Mouse (Mus musculus): ENCODE results near the gene Camkv. TPM values are rescaled to one million over a fixed set of nuclear protein-coding genes. Genes with fewer than 3 reads are reported as not detected.

Gene Camkv
- polyA plus RNA-seq, 2 experiments, result 3.5 to 14.2 TPM

DNA sequence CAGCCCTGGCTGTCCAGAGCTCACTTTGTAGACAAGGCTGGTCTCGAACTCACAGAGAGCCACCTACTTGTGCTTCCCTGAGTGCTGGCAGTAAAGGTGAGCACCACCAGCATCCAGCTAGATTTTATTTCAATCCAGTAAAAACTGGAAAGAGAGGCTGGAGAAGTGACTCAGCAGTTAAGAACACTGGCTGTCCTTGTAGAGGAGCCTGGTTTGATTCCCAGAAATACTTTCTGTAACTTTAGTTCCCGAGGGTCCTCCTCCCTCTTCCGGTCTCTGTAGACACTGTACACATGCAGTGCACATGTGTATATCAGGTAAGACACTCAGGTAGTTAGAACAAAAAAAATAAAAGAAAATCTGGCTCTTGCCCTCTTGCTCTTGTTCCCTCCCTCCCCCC lies 52.5 kb downstream of the Camkv start:
- Histone ChIP-seq H3K27ac (replicated peaks; ENCODE audit: low read depth, low read length) (0 out of 2 replicates have a peak overlapping the region, but pooled peaks have one; percentile 5), H3K9me3 (ENCODE audit: control insufficient read depth, low read length) (no peaks in the 10 kb centered on the region), H3K9ac (ENCODE audit: low read depth, low read length, severe bottlenecking) (no peak overlapping the region), H3K36me3 (ENCODE audit: control insufficient read depth, insufficient read depth, low read length) (peaks cover 11% of the 10 kb centered on the region), H3K4me3 (replicated peaks; ENCODE audit: low read length) (no peak overlapping the region), H3K4me2 (replicated peaks; ENCODE audit: low read depth, low read length, severe bottlenecking) (no peak overlapping the region), H3K4me1 (ENCODE audit: control insufficient read depth, insufficient read depth, low read length) (peaks cover 18% of the 10 kb centered on the region), H3K27me3 (ENCODE audit: control insufficient read depth, insufficient read depth, low read length) (no peaks in the 10 kb centered on the region)
- ATAC-seq (ENCODE audit: low FRiP score, low read depth) (no peak), DNase-seq (ENCODE audit: low spot score) (peak; percentile 38)
- TF ChIP-seq POLR2A (IDR thresholded peaks at IDR 0.05; ENCODE audit: borderline replicate concordance, extremely low read depth, insufficient read depth, insufficient read length), result no peak
- 45% methylated on average over 3 of the region's 3 CpGs for WGBS

DNA sequence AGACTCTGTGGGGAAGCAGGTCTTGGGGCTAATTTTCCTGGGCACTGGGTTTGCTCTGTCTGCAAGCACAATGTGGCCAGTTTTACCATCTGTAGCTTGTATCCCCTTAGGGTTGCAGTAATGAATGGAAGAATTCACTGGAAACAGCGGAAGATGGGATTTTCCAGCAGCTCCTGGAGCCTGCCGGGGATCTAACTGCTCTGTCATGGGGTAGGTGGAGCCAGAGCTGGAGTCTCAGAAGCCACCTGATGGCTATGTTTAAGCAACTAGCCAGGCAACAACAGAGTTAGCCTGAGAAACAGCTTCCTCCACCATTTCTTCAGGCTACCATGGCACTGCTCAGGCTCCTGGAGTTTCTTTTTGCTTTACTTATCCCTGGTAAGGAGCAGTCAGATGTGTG lies 56.7 kb downstream of the Camkv start, which contains the start of gene Cdhr4:
TSS of gene Cdhr4 (plus strand) at position 301 of the 400 bp plus-strand sequence.
- TF ChIP-seq POLR2A (IDR thresholded peaks at IDR 0.05; ENCODE audit: borderline replicate concordance, extremely low read depth, insufficient read depth, insufficient read length), result no peak
- Histone ChIP-seq H3K27me3 (ENCODE audit: control insufficient read depth, insufficient read depth, low read length) (no peaks in the 10 kb centered on the region), H3K4me3 (replicated peaks; ENCODE audit: low read length) (no peak within 1 kb of the TSS), H3K27ac (replicated peaks; ENCODE audit: low read depth, low read length) (peak within 1 kb of the TSS; percentile 48; the same call in 1 of the 2 replicates), H3K36me3 (ENCODE audit: control insufficient read depth, insufficient read depth, low read length) (no peaks in the 10 kb centered on the region), H3K9me3 (ENCODE audit: control insufficient read depth, low read length) (no peaks in the 10 kb centered on the region), H3K4me1 (ENCODE audit: control insufficient read depth, insufficient read depth, low read length) (peaks cover 5% of the 10 kb centered on the region; the same call in 1 of the 2 replicates), H3K4me2 (replicated peaks; ENCODE audit: low read depth, low read length, severe bottlenecking) (no peak within 1 kb of the TSS), H3K9ac (ENCODE audit: low read depth, low read length, severe bottlenecking) (no peak within 1 kb of the TSS)
- WGBS, result 24% methylated on average over 2 of the region's 2 CpGs
- ATAC-seq (ENCODE audit: low FRiP score, low read depth) (no peak), DNase-seq (ENCODE audit: low spot score) (peak; percentile 27)

DNA sequence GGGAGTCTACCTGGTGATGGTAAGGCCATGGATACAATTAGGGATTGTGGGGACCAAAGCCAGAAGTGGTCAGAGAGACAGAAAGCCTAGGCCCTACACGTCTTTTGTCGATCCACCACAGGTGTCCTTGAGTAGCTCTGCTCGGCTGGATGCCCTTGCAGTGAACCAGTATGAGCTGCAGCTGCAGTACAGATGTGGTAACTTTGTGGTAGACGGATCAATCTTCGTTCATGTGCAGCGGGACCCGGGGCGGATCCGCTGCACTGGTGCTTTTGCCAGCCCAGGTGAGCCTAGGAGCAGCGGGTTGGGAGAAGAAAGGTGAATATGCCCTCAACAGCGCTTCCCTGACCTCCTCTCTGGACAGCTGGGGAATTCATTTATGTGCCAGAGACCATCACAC lies 57.5 kb downstream of the Camkv start:
- ATAC-seq (ENCODE audit: low FRiP score, low read depth) (no peak), DNase-seq (ENCODE audit: low spot score) (no peak)
- TF ChIP-seq POLR2A (IDR thresholded peaks at IDR 0.05; ENCODE audit: borderline replicate concordance, extremely low read depth, insufficient read depth, insufficient read length), result no peak
- Histone ChIP-seq H3K36me3 (ENCODE audit: control insufficient read depth, insufficient read depth, low read length) (no peaks in the 10 kb centered on the region), H3K4me3 (replicated peaks; ENCODE audit: low read length) (no peak overlapping the region), H3K9ac (ENCODE audit: low read depth, low read length, severe bottlenecking) (no peak overlapping the region), H3K27ac (replicated peaks; ENCODE audit: low read depth, low read length) (no peak overlapping the region), H3K27me3 (ENCODE audit: control insufficient read depth, insufficient read depth, low read length) (no peaks in the 10 kb centered on the region), H3K9me3 (ENCODE audit: control insufficient read depth, low read length) (no peaks in the 10 kb centered on the region), H3K4me1 (ENCODE audit: control insufficient read depth, insufficient read depth, low read length) (0 out of 2 replicates have a peak, but pooled peaks cover 1% of the 10 kb centered on the region), H3K4me2 (replicated peaks; ENCODE audit: low read depth, low read length, severe bottlenecking) (no peak overlapping the region)
- 84% methylated on average over 11 of the region's 11 CpGs for WGBS

DNA sequence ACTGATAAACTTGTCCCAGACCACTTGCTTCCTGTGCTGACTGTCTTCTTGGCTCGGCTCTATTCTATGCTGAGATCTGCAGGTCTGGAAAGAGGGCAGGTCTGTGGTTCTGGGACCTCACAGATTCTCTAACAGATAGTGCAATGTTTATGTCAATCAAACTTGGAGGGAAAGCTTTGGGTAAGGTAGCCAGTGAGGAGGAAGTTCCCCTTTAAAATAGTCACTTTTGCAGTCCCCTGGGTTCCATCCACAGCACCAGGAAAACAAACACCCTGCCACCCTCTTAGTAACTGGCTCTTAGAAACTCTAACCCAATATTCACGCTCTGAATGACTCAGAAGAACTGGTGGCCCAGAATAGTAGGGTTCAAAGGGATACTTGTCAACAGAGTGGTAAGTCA lies 59.0 kb downstream of the Camkv start:
- H3K27ac ChIP-seq (replicated peaks; ENCODE audit: low read depth, low read length), result no peak overlapping the region
- H3K4me2 ChIP-seq (replicated peaks; ENCODE audit: low read depth, low read length, severe bottlenecking), result no peak overlapping the region
- no peaks in the 10 kb centered on the region for H3K27me3 ChIP-seq (ENCODE audit: control insufficient read depth, insufficient read depth, low read length)
- WGBS, result 53% methylated on average over 2 of the region's 2 CpGs
- H3K4me3 ChIP-seq (replicated peaks; ENCODE audit: low read length), result no peak overlapping the region
- TF ChIP-seq POLR2A (IDR thresholded peaks at IDR 0.05; ENCODE audit: borderline replicate concordance, extremely low read depth, insufficient read depth, insufficient read length), result no peak
- DNase-seq (ENCODE audit: low spot score) (no peak), ATAC-seq (ENCODE audit: low FRiP score, low read depth) (no peak)
- no peak overlapping the region for H3K9ac ChIP-seq (ENCODE audit: low read depth, low read length, severe bottlenecking)
- H3K9me3 ChIP-seq (ENCODE audit: control insufficient read depth, low read length), result no peaks in the 10 kb centered on the region
- no peaks in the 10 kb centered on the region for H3K4me1 ChIP-seq (ENCODE audit: control insufficient read depth, insufficient read depth, low read length)
- H3K36me3 ChIP-seq (ENCODE audit: control insufficient read depth, insufficient read depth, low read length), result no peaks in the 10 kb centered on the region

DNA sequence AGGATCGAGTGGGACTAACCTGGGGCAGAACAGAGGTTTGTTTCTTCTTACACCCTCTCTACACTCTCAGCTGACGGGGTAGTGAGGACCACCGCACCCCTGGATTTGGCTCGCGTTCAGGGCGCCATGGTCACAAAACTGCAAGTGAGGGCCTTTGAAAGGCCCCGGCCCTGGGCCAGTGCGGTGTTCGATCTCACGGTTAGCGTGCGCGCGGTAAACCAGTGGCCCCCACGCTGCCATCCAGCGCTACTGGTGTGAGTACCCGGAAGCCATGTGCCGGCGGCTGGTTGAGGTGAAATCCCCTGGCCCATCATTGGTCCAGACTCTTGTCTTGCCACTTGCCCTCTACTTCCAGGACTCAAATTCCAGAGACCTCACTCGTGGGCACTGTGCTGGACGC lies 60.0 kb downstream of the Camkv start:
- no peak for DNase-seq (ENCODE audit: low spot score)
- no peaks in the 10 kb centered on the region for H3K4me1 ChIP-seq (ENCODE audit: control insufficient read depth, insufficient read depth, low read length)
- no peak for ATAC-seq (ENCODE audit: low FRiP score, low read depth)

DNA sequence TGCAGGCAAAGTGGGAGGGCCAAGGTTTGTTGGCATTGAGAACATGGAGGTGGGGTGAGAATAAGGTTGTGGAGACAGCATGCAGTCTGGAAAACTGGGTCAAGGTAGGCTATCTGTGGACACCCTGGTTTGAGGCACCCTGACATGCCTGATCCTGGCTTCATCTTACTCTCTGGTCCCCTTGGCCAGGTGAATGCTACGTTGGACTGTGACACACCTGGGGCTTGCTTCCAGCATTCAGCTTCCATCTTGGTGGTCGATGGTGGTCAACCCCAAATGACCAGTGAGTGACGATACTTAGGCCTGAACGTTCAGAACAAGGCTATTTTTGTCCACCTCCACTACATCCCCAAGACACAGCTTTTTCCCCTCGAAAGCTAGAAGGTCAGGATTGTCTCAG lies 60.6 kb downstream of the Camkv start, which contains the start of gene Gm20662:
TSS of gene Gm20662 (plus strand) at position 301 of the 400 bp plus-strand sequence.
- H3K4me3 ChIP-seq (replicated peaks; ENCODE audit: low read length), result no peak within 1 kb of the TSS
- H3K27me3 ChIP-seq (ENCODE audit: control insufficient read depth, insufficient read depth, low read length), result no peaks in the 10 kb centered on the region
- no peak within 1 kb of the TSS for H3K4me2 ChIP-seq (replicated peaks; ENCODE audit: low read depth, low read length, severe bottlenecking)
- no peak for TF ChIP-seq POLR2A (IDR thresholded peaks at IDR 0.05; ENCODE audit: borderline replicate concordance, extremely low read depth, insufficient read depth, insufficient read length)
- DNase-seq (ENCODE audit: low spot score) (no peak), ATAC-seq (ENCODE audit: low FRiP score, low read depth) (no peak)
- no peak within 1 kb of the TSS for H3K9ac ChIP-seq (ENCODE audit: low read depth, low read length, severe bottlenecking)
- H3K4me1 ChIP-seq (ENCODE audit: control insufficient read depth, insufficient read depth, low read length), result no peaks in the 10 kb centered on the region
- no peaks in the 10 kb centered on the region for H3K36me3 ChIP-seq (ENCODE audit: control insufficient read depth, insufficient read depth, low read length)
- H3K9me3 ChIP-seq (ENCODE audit: control insufficient read depth, low read length), result no peaks in the 10 kb centered on the region
- 93% methylated on average over 5 of the region's 5 CpGs for WGBS
- H3K27ac ChIP-seq (replicated peaks; ENCODE audit: low read depth, low read length), result no peak within 1 kb of the TSS

More for the DNA sequence above, 60.0 kb downstream of the Camkv start:
- H3K9ac ChIP-seq (ENCODE audit: low read depth, low read length, severe bottlenecking), result no peak overlapping the region
- 91% methylated on average over 21 of the region's 21 CpGs for WGBS
- no peak overlapping the region for H3K4me3 ChIP-seq (replicated peaks; ENCODE audit: low read length)
- H3K4me2 ChIP-seq (replicated peaks; ENCODE audit: low read depth, low read length, severe bottlenecking), result no peak overlapping the region
- no peak for TF ChIP-seq POLR2A (IDR thresholded peaks at IDR 0.05; ENCODE audit: borderline replicate concordance, extremely low read depth, insufficient read depth, insufficient read length)
- H3K27ac ChIP-seq (replicated peaks; ENCODE audit: low read depth, low read length), result no peak overlapping the region
- no peaks in the 10 kb centered on the region for H3K27me3 ChIP-seq (ENCODE audit: control insufficient read depth, insufficient read depth, low read length)
- H3K9me3 ChIP-seq (ENCODE audit: control insufficient read depth, low read length), result no peaks in the 10 kb centered on the region
- no peaks in the 10 kb centered on the region for H3K36me3 ChIP-seq (ENCODE audit: control insufficient read depth, insufficient read depth, low read length)

Other genes with a start within 250 kb of the Camkv start
- gene Sema3f, start 225.2 kb upstream of the Camkv start, polyA plus RNA-seq (2012; rRNA removed), result 228 and 332 TPM in 2 replicates
- 48.8 and 55.6 TPM in 2 replicates for gene Sema3f, start 225.2 kb upstream of the Camkv start, polyA plus RNA-seq (2014; fragmentation: Nextera tagmentation; extraction: Ambion mirVana)
- 185 and 196 TPM in 2 replicates for gene Rbm5, start 164.7 kb upstream of the Camkv start, polyA plus RNA-seq (2012; rRNA removed)
- 163 and 181 TPM in 2 replicates for gene Rbm5, start 164.7 kb upstream of the Camkv start, polyA plus RNA-seq (2014; fragmentation: Nextera tagmentation; extraction: Ambion mirVana)
- 49.9 and 68.2 TPM in 2 replicates for gene Rbm6, start 62.4 kb upstream of the Camkv start, polyA plus RNA-seq (2012; rRNA removed)
- 56.1 and 63.0 TPM in 2 replicates for gene Rbm6, start 62.4 kb upstream of the Camkv start, polyA plus RNA-seq (2014; fragmentation: Nextera tagmentation; extraction: Ambion mirVana)
- gene Mon1a, start 47.5 kb upstream of the Camkv start, polyA plus RNA-seq (2012; rRNA removed), result 20.0 and 24.1 TPM in 2 replicates
- gene Mon1a, start 47.5 kb upstream of the Camkv start, polyA plus RNA-seq (2014; fragmentation: Nextera tagmentation; extraction: Ambion mirVana), result 12.3 and 15.3 TPM in 2 replicates
- 14.1 and 21.9 TPM in 2 replicates for gene Mst1r, start 28.8 kb upstream of the Camkv start, polyA plus RNA-seq (2012; rRNA removed)
- gene Mst1r, start 28.8 kb upstream of the Camkv start, polyA plus RNA-seq (2014; fragmentation: Nextera tagmentation; extraction: Ambion mirVana), result 1.4 and 2.3 TPM in 2 replicates
- 0.03 TPM in 1 of 2 replicates, not detected in the other for gene Actl11, start 7.2 kb upstream of the Camkv start, polyA plus RNA-seq (2012; rRNA removed)
- gene Actl11, start 7.2 kb upstream of the Camkv start, polyA plus RNA-seq (2014; fragmentation: Nextera tagmentation; extraction: Ambion mirVana), result not detected in 2 replicates
- gene Traip, start 14.5 kb downstream of the Camkv start, polyA plus RNA-seq (2012; rRNA removed), result 10.5 and 14.3 TPM in 2 replicates
- gene Traip, start 14.5 kb downstream of the Camkv start, polyA plus RNA-seq (2014; fragmentation: Nextera tagmentation; extraction: Ambion mirVana), result 18.6 and 22.5 TPM in 2 replicates
- 28.2 and 33.6 TPM in 2 replicates for gene Uba7, start 39.8 kb downstream of the Camkv start, polyA plus RNA-seq (2012; rRNA removed)
- gene Uba7, start 39.8 kb downstream of the Camkv start, polyA plus RNA-seq (2014; fragmentation: Nextera tagmentation; extraction: Ambion mirVana), result 32.2 and 33.4 TPM in 2 replicates
- gene Gm20661, start 47.4 kb downstream of the Camkv start, polyA plus RNA-seq (2012; rRNA removed), result 16.7 and 19.6 TPM in 2 replicates
- 7.9 and 8.2 TPM in 2 replicates for gene Gm20661, start 47.4 kb downstream of the Camkv start, polyA plus RNA-seq (2014; fragmentation: Nextera tagmentation; extraction: Ambion mirVana)
- 79.6 and 84.6 TPM in 2 replicates for gene Inka1, start 50.2 kb downstream of the Camkv start, polyA plus RNA-seq (2012; rRNA removed)
- gene Inka1, start 50.2 kb downstream of the Camkv start, polyA plus RNA-seq (2014; fragmentation: Nextera tagmentation; extraction: Ambion mirVana), result 112 and 118 TPM in 2 replicates
- 63.3 and 98.3 TPM in 2 replicates for gene Cdhr4, start 56.8 kb downstream of the Camkv start, polyA plus RNA-seq (2012; rRNA removed)
- 13.0 and 20.6 TPM in 2 replicates for gene Cdhr4, start 56.8 kb downstream of the Camkv start, polyA plus RNA-seq (2014; fragmentation: Nextera tagmentation; extraction: Ambion mirVana)
- 6.8 and 12.4 TPM in 2 replicates for gene Gm20662, start 60.7 kb downstream of the Camkv start, polyA plus RNA-seq (2012; rRNA removed)
- gene Gm20662, start 60.7 kb downstream of the Camkv start, polyA plus RNA-seq (2014; fragmentation: Nextera tagmentation; extraction: Ambion mirVana), result 0.66 and 0.76 TPM in 2 replicates
- 83.3 and 105 TPM in 2 replicates for gene Ip6k1, start 66.8 kb downstream of the Camkv start, polyA plus RNA-seq (2012; rRNA removed)
- 34.6 and 40.4 TPM in 2 replicates for gene Ip6k1, start 66.8 kb downstream of the Camkv start, polyA plus RNA-seq (2014; fragmentation: Nextera tagmentation; extraction: Ambion mirVana)
- 30.4 and 32.1 TPM in 2 replicates for gene Gmppb, start 113.6 kb downstream of the Camkv start, polyA plus RNA-seq (2012; rRNA removed)
- gene Gmppb, start 113.6 kb downstream of the Camkv start, polyA plus RNA-seq (2014; fragmentation: Nextera tagmentation; extraction: Ambion mirVana), result 37.4 and 41.3 TPM in 2 replicates
- gene Amigo3, start 117.5 kb downstream of the Camkv start, polyA plus RNA-seq (2012; rRNA removed), result 5.0 and 6.8 TPM in 2 replicates
- 4.7 and 4.8 TPM in 2 replicates for gene Amigo3, start 117.5 kb downstream of the Camkv start, polyA plus RNA-seq (2014; fragmentation: Nextera tagmentation; extraction: Ambion mirVana)
- gene Mst1, start 144.8 kb downstream of the Camkv start, polyA plus RNA-seq (2012; rRNA removed), result 0.93 and 1.1 TPM in 2 replicates
- 1.3 and 1.6 TPM in 2 replicates for gene Mst1, start 144.8 kb downstream of the Camkv start, polyA plus RNA-seq (2014; fragmentation: Nextera tagmentation; extraction: Ambion mirVana)
- gene Rnf123, start 147.7 kb downstream of the Camkv start, polyA plus RNA-seq (2012; rRNA removed), result 67.9 and 89.0 TPM in 2 replicates
- 32.4 and 33.0 TPM in 2 replicates for gene Rnf123, start 147.7 kb downstream of the Camkv start, polyA plus RNA-seq (2014; fragmentation: Nextera tagmentation; extraction: Ambion mirVana)
- gene Apeh, start 158.9 kb downstream of the Camkv start, polyA plus RNA-seq (2012; rRNA removed), result 55.6 and 64.6 TPM in 2 replicates
- 38.6 and 41.3 TPM in 2 replicates for gene Apeh, start 158.9 kb downstream of the Camkv start, polyA plus RNA-seq (2014; fragmentation: Nextera tagmentation; extraction: Ambion mirVana)

All from limb, embryonic 14.5 days (tissue).